Mouse (Mus musculus) common myeloid progenitor, adult 5-6 weeks (primary cell): ENCODE measurements around the gene Fkbp9. TPM values are rescaled to one million over a fixed set of nuclear protein-coding genes. Genes with fewer than 3 reads are reported as not detected.

Experiments used
- ATAC-seq: replicated peaks from 2 replicates; pipeline ENCODE4 v1.8.0; 2016; ENCODE audit warnings: low read depth, mild to moderate bottlenecking, moderate TSS enrichment, inconsistent platforms; ENCODE audit not compliant: poor library complexity, severe bottlenecking
- total RNA-seq: library from RNA; stranded (forward); fragments of 200-1000, 187-1606 nt; gene quantifications from 2 replicates; pipeline ENCODE4 v1.2.3, GENCODE M21; 2017

Fkbp9 gene
- total RNA-seq, result 16.6 and 16.9 TPM in 2 replicates

DNA sequence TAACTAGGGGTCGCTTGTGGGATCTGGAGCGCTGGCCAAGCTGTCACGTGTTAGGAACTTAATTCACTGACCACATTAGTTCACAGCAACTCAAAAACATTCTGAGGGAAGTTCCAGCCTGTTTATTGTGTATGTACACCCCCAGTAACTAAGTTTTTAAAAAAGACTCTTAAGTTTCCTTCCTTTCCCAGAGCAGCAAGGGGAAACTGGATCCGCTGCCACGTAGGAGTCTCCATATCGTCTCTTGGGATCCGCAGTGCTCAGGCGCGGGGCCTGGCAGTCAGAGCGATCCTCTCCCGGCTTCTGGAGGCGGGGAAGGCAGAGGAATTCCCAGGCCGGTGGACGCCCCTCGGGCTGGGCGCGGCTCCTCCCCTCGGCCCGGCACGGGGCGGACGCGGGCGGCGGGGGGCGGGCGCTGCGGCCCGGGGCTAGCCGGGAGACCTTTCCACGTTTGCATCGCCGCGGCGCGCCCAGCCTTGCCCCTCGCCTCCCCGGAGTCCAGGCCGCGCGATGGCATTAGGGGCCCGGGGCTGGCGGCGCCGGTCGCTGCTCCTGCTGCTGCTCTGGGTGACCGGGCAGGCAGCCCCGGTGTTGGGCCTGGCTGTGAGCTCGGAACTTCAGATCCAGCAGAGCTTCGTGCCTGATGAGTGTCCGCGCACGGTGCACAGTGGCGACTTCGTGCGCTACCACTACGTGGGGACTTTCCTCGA, at the start of gene Fkbp9:
Fkbp9 (plus strand) TSS at position 363 of the 710 bp plus-strand sequence.
- peak; percentile 85 for ATAC-seq

DNA sequence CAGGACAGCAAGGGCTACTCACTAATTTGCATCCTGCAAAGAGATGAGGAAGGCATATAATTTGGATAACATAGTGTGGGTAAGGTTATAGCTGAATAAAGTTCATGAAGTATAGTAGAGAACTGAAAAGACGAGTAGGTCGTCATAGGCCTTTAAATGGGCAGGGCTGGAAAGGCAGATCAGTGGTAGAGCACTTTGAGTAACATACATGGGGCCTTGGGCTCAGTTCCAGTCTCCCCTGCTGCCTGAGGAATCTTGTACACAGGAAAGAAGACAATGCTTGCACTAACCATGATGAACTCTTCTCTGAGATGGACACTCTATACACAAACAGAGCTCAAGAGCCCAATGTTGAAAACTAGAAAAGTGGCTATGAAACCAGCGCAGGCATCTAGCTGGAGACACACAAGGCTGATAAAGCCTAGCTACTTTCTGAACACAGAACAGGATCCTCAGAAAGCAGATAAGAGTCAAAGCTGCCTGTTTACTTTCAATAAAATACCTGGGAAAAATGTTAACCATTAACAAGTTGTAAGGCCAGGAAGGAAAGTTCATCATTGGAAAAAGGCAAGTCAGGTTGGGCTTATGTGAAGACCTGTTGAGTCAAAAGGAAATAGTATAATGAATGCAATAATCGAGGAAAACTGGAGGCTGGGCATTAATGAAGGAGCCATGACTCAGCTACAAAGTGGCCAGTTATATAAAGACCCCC, 48.1 kb upstream of the Fkbp9 start:
- no peak for ATAC-seq

DNA sequence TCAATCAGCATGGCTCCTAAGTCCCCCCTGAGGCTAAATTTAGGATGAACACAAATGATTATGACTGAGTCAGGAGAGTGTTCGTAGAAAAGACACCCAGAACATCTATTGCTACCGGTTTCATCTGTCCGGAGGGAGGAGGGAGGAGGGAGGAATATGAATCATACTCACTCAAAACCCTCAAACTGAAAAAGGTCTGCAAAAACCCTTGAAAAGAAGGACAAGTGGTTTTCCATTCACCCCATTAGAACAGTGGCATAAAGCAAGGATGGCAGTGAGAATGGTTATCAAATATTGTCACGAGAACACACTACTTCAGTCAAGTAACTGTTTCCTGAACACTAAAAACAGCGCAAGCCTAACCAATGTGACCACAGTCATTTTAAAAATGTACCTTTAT, 46.8 kb upstream of the Fkbp9 start:
- peak; percentile 41 for ATAC-seq

DNA sequence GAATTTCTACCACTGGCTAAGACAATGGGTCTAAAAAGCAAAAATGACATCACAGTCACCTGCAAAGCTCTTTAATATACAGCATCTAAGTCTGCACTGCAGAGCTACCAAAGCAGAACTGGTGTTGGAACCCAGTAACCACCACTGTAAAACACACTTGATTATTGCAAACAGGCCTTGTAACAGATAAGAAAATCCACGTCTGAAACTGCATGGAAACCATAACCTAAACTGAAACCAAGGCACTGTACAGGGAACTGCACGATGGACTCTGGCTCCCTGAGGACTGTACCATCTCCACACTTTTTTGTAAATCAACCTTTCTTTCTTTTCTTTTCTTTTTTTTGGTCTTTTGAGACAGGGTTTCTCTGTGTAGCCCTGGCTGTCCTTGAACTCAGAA, 44.2 kb upstream of the Fkbp9 start:
- ATAC-seq, result peak; percentile 66

DNA sequence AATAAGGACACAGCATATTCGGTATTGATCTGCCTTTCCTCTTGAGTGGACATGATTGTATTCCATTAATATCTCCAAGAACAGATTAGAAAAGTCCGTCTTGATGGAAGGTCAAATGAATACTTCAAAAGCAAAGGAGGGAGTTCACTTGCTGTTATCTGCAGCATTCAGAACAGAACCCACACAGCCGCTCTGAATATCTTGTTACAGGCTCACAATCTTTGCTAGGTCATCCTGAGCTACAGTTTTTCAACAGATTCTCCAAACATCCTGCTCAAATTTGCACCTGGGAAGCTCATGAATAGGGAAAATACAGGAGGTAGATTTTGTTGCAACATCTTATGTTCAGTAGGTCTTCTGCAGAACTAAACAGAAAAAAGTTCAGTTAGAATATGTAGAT, 42.5 kb upstream of the Fkbp9 start:
- 0 out of 2 replicates have a peak, but pooled peaks have one; percentile 18 for ATAC-seq

DNA sequence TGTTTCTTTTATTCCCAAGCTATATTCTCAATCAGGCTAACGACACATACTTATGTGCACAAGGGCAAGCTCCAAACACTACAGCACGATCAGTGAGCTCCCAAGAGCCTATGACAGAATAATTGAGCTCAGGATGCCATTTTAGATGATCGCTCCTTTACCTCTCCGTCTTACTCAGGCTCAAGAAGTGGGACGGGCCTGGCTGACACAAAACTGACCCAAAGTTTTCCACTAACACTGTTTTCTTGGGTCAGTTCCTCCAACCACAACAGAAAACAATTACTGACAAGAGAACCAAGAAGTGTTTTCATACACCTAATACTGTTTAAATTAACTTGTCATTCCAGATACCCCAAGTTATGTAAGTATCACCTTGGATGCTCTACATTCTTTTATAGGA, 37.0 kb upstream of the Fkbp9 start:
- ATAC-seq, result no peak

DNA sequence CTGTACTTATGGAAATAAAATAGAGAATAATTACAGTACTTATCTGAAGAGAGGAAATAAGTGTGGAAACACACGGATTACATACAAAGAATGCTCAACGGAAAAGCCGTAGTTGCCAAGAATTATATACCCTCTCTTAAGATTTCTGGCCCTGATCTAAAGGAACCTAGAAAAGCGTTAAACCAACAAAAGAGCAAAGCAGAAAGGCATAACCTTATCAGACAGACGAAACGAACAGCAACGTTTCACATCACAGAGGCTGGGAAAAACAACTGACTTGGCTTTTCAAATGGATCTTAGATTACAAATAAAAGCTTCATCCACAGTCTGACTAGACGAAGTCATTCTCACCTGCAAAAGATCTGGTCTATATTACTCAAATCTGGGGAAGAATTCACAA, 35.6 kb upstream of the Fkbp9 start:
- no peak for ATAC-seq

DNA sequence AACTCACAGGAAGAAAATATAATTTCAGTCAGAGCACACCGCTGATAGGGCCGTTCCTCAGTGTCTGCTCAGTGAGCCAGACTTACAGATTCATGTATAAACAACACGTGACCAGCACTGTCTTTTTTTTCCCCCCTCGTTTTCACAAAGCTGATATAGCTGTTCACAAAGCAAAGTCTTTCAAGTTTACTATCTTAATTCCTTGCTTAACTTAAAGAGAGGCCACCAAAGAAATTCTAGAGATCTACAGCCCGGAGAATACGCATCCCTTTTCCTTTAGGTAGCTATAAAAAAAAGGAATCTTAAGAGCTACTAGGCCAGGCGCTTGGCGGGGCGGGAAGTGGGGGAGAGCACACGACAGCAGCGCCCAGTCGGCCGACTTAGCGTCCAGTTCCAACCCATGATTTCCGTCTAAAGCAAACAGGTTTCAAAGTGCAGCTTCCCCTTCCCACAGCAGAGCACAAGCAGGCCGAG, 35.2 kb upstream of the Fkbp9 start:
- peak; percentile 40 for ATAC-seq

DNA sequence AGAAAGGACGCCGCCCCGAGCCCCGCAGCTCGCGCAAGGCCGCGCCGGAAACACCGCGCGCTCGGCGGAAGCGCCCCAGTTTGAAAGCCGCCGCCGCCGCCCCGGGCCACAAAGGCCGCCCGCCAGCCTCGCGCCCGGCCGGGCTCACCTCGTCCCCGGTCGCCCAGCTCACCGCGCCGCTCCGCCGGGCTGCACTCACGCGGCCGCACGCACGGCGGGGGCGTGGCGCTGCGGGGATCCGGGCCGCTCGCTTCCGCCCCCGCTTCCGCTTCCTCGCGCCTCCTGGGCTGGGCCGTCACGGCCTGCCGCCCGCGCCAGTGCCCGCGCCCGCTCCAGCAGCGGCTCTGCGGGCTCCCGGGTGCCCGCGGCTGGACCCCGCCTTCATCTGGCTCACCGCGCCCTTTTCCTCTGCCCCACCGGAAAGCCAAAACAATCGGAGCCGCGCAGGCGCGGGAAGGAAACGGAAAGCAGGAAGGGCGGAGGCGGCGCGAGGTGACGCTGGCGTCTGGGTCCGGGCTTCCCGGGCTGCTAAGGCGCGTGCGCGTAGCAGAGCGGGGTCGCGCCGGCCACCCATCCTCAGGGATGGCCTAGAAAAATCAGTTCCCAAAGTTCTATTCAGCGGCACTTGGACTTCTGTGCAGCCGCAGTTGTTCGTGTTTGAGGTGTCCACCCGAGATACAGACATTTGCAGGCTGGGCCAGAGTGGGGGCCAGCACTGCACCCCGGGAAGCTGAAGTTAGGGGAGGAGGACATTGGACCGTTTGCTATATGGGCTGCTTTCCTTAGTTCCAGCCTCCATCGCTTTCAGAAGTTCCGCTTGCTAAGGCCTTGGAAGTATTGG, 34.3 kb upstream of the Fkbp9 start, which contains the start of gene Kbtbd2:
Kbtbd2 (minus strand) TSS at position 503 of the 841 bp plus-strand sequence.
- peak; percentile 79 for ATAC-seq

DNA sequence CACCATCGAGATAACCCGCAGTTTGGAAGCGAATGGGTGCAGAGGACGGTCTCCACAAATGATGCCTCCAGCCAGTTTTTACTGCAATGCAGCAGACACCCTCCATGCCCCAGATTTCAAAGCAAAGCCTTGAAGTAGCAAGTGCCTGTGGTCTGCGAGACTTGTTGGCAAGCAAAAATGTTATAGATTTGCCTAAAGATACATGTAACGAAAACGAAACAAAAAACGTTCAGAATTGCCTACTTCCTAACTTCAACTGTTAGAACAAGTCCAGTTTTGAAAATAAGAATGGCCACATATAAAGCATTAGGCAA, 33.8 kb upstream of the Fkbp9 start:
- ATAC-seq, result no peak

DNA sequence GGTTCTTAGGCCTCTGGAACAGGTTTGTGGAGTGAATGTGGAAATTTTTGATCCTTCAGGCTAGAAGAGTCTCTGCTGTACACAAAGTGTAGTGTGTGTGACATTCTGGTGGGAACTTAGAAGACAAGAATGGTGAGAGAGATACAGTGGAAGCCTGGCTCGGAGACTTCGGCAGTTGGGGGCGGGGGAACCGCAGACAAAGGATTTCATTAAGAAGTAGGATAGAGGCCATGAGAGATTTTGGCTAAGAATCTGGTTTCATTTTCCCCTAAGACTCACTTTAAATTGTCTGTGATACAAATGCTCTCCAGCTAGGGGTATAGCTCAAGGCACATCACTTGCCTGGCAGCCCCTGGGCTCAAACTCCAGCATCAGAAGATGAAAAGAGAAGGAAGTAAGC, 26.8 kb upstream of the Fkbp9 start:
- ATAC-seq, result no peak

DNA sequence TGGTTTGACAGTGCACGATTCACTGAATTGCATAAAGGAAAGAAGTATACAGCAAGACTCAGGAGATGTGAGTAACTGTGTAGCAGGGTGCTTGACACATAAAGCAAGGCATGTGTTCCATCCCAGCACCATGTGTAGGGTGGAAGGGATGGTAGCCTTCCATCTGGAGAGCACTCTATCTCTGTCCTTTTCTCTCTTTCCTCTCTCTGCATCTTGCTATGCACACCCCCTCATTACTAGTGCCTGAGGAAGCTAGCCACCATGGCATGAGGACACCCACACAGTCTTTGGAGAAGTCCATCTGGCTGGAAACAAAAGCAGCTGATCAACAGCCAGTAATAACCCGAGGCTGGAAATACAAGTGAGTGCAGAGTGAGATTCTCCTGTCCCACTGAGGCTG, 25.7 kb upstream of the Fkbp9 start:
- no peak for ATAC-seq

DNA sequence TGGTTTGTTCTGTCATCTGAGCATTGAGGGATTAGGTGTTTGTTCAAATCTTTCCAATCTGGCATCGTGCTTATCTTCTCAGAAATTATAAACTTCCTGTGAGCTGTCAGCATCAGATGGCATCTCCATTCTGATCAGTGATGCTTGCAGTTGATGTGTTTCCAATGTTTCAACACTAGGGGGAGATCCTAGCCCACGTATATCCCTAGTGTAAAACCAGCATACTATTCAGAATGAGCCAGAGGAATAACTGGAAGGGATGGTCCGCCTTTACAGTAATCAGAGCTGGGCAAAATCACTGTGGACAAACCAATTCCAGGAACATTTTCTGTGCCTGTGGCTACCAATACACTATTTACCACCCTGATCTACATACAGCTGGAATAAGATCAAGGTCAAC, 23.2 kb upstream of the Fkbp9 start:
- peak; percentile 97 for ATAC-seq

DNA sequence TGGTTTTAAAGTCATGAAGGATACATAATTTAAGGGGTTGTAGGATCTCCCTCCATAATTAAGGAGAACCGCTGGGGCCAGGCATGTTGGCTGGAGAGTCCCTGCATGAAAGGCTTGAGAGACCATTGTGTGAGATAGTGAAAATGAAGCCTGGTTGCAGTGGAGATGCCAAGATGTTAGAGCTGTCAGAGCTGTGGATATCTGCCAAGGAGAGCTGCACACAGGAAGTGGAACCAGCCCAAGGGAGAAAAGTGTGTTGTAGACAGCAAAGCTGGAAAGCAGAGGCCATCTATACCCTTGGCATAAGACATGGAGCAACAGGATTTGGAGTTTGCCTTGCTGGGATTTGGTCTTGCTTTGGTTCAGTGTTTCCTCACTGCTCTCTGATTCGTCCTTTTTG, 18.5 kb upstream of the Fkbp9 start:
- no peak for ATAC-seq

DNA sequence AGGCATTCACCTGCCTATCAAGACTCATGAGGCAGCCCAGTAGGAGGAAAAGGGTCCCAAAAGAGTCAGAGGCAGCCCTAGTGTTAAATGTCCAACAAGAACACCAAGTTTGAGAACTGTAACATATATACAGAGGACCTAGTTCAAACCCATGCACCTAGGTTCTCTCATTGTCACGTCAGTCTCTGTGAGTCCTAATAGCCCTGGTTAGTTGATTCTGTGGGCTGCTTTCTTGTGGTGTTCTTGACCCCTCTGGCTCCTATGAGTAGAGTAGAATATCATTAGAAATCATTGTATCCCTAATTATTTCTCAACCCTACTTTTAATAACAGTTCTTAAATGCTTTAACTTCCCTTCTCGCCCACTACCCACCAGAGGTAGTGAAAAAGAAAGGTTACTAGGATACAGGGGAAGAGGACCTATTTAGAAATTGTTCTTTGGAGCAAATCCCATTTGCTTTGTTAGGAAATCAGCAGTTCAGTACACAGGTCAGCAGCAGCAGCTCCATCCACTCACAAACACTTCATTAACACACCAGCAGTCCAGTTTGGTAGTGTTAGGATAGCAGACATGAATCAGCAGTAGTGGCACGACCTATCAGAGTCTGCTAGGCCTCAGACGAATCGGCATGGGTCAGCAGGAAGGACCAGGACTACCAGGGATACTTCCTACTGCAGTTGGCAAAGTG, 13.3 kb upstream of the Fkbp9 start:
- ATAC-seq, result no peak

DNA sequence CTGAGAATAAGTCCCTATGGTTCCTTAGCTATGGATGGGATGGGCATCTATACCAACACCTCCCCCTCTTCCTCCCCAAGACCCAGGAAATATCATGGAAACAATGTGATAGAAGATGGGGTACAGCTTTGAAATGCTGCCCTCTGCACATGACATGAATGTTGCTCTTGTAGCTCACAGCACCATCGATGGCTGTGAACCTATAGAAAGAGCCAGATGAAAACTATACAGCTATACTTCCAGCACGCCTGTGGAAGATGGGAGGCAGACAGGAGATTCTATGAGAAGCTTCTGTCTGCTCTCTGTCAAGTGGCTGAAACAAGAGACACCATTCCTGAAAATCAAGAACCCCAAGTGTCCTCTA, 12.8 kb upstream of the Fkbp9 start:
- ATAC-seq, result no peak

DNA sequence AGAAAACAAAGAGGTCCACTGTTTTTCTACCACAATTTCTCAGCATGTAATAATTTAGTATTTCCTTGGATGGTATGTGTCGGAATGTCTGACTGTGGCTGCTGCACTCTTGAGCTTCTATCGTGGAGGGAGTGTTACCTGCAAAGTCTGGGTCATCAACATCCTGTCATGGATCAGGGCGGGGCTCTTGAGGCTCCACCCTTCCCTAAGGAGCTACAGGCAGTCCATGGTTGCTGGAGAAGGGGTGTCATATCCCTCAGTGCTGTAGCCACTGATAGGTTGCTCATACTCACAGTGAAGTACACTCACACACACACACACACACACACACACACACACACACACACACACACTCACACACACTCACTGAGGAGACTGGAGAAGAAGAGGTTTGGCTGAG, 6.2 kb upstream of the Fkbp9 start:
- ATAC-seq, result no peak

DNA sequence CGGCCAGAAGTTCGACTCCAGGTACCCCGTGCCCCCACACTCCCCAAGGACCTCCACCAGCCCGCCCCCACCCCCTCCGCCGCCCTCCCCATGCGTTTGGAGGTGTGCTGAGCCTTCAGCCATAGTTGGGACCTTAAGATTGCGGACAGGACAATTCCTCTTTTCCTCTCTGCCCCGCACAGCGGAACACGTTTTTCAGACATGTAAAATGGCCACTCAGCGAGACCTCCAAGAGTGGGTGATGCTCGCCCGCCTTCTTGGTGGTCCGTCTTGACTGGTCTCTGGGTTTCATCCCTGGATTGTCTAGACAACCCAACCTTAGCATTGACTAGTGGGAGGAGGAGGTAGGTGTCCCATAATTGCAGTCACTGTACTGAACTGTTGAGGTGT, 543 bp downstream of the Fkbp9 start:
- peak; percentile 13; the same call in 1 of the 2 replicates for ATAC-seq

DNA sequence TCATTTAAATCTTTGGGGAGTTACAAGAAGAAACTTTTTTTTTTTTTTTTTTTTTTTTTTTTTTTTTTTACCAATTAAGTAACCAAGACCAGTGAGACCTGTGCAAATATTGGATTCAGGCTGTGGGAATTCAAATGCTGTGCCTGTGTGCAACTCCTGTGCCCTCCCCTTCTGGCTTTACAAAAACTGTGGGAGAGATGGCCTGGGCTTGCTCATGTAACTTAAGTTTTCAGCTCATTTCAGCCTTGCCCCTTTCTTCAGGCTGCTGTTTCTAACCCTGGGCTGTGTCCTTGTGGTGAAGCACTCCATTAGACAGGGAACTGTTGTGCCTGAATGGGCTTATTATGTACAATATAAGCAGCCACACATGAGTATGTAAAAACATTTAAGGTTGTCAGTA, 971 bp downstream of the Fkbp9 start:
- no peak for ATAC-seq

DNA sequence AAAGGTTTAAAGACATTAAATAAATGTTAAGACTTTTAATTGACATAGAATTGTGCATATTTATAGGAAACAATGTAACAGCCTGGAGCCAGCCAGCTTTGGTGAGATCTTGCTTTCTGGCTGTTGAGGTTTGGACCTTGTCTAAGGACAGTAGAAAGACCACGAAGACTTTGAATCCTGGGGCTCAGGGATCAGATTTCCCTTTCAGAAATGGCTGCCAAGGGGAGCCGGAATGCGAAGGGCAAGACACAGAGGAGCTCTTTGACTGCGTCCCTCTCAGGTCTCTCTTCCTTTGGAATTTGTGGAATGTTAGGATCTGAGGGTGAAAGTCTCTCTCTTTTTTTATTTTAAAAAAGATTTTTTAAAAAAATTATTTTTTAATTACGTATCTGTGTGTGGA, 2.9 kb downstream of the Fkbp9 start:
- no peak for ATAC-seq
